Mouse (Mus musculus): ENCODE results near the gene Atf2. TPM values are rescaled to one million over a fixed set of nuclear protein-coding genes. Genes with fewer than 3 reads are reported as not detected.

The Atf2 gene
- polyA plus RNA-seq, 1 experiment from 2014 or later, result 81.3 TPM

DNA sequence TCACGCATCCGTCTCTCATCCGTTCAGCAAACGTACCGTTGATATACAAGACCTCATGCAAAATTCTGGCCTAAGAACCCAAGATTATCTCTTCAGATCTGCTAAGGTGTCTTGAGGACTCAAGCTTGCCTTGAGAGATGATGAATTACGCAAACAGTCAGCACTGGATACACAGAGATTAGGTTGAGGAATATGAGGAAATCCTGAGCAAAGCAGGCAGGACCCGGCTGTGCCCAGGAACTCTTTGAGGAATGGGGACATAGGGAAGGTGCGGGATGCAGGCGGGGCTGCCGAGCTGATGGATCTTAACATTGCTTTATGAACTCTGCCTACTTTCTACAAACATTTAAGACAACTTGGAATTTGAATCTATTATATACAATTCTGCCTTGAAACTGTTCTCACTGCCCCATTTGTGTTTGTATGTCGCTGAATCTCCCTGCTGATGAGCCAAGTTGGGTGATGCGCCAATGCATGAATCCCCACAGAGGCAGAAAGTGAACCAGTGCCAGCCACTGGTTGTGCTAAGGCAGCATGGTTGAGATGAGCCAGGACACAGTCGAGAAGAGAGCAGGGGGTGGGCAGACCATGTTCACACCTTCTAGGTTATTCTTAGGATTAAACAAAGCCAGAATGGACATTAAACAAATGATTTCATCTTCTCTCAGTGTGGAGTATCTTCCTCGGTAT lies 112.0 kb downstream of the Atf2 start:
- Histone ChIP-seq H3K27me3 (ENCODE audit: poor library complexity, severe bottlenecking) (0 out of 2 replicates have a peak, but pooled peaks cover 7% of the 10 kb centered on the region), H3K4me3 (no peak overlapping the region), H3K9me3 (no peaks in the 10 kb centered on the region; the same call in 1 of the 2 replicates), H3K27ac (no peak overlapping the region), H3K36me3 (replicated peaks) (no peaks in the 10 kb centered on the region), H3K4me1 (peaks cover 32% of the 10 kb centered on the region)
- DNase-seq (ENCODE audit: extremely low spot score, low spot score), result no peak
- WGBS, result 92% methylated on average over 14 of the region's 14 CpGs

DNA sequence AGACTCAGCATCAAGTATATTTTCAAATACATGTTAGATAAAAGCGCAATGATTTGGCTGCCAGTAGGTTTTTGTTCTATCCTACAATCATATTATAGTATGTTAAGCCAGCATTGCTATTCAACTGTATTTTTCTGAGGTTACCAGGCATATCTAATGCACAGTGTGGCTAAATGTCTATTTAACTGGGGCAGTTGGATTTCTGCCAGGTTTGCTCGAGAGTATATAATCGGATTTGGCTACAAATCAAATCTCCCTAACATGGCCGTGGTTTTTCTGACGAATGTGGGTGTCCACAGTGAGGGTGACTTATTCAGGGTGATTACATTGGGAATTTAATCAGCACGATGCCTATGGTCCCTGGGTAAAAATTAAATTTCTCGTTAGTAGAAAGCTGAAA lies 112.6 kb downstream of the Atf2 start:
- Histone ChIP-seq H3K27me3 (ENCODE audit: poor library complexity, severe bottlenecking) (0 out of 2 replicates have a peak, but pooled peaks cover 7% of the 10 kb centered on the region), H3K36me3 (replicated peaks) (no peaks in the 10 kb centered on the region), H3K27ac (no peak overlapping the region), H3K4me3 (no peak overlapping the region), H3K9me3 (no peaks in the 10 kb centered on the region; the same call in 1 of the 2 replicates), H3K4me1 (peaks cover 32% of the 10 kb centered on the region)
- 83% methylated on average over 7 of the region's 7 CpGs for WGBS
- DNase-seq (ENCODE audit: extremely low spot score, low spot score), result no peak

DNA sequence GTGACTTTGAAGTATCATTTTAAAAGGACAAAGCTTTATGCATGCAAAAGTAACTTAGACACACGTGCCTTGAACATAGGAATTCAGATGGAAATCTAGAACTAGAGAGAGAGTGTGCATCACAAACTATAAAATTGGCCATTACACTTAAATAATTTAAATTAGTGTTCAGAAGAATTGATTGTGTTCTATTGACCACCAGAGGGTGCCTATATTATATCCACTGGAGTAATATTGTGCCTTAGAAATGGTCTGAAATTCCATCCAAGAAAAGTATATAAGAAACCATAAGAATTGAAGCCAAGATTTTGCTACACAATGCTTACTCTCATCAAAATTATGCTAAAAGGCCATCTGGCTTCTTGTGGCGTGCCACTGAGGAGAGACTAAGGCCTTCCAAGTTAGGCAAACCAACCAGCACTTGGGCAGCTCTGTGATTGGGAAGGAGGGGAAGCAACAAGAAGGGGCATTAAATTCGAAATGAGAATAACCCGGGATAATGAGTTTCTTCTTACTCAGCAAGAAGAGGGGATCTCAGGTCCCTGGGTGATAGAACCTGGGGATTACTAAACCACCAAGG lies 113.3 kb downstream of the Atf2 start:
- Histone ChIP-seq H3K27me3 (ENCODE audit: poor library complexity, severe bottlenecking) (0 out of 2 replicates have a peak, but pooled peaks cover 7% of the 10 kb centered on the region), H3K9me3 (no peaks in the 10 kb centered on the region), H3K36me3 (replicated peaks) (no peaks in the 10 kb centered on the region), H3K4me3 (no peak overlapping the region), H3K27ac (no peak overlapping the region), H3K4me1 (peaks cover 36% of the 10 kb centered on the region)
- WGBS, result 81% methylated on average over 4 of the region's 4 CpGs
- DNase-seq (ENCODE audit: extremely low spot score, low spot score), result no peak

DNA sequence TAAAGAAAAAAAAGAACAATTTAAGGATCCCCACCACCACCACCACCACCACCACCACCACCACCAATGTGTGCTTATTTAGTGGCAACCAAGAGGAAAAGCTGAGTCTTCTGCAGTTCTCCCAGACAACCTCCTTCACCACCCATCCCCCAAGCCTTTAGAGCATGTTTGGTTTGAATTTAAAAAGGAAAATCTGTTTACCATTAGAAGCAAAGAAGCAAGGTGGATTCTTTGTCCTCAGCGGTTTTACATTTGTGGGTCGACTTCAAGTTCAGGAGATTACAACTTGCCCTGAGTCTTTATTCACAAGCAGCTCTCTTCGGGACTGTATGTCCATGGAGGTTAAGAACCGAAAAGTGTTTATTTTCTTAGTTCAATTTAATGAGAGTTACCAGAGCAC lies 115.5 kb downstream of the Atf2 start:
- H3K27ac ChIP-seq, result no peak overlapping the region
- no peaks in the 10 kb centered on the region for H3K9me3 ChIP-seq
- WGBS, result 30% methylated on average over 4 of the region's 4 CpGs
- 0 out of 2 replicates have a peak, but pooled peaks cover 7% of the 10 kb centered on the region for H3K27me3 ChIP-seq (ENCODE audit: poor library complexity, severe bottlenecking)
- DNase-seq (ENCODE audit: extremely low spot score, low spot score), result no peak
- no peak overlapping the region for H3K4me3 ChIP-seq
- H3K36me3 ChIP-seq (replicated peaks), result no peaks in the 10 kb centered on the region
- peaks cover 51% of the 10 kb centered on the region for H3K4me1 ChIP-seq

DNA sequence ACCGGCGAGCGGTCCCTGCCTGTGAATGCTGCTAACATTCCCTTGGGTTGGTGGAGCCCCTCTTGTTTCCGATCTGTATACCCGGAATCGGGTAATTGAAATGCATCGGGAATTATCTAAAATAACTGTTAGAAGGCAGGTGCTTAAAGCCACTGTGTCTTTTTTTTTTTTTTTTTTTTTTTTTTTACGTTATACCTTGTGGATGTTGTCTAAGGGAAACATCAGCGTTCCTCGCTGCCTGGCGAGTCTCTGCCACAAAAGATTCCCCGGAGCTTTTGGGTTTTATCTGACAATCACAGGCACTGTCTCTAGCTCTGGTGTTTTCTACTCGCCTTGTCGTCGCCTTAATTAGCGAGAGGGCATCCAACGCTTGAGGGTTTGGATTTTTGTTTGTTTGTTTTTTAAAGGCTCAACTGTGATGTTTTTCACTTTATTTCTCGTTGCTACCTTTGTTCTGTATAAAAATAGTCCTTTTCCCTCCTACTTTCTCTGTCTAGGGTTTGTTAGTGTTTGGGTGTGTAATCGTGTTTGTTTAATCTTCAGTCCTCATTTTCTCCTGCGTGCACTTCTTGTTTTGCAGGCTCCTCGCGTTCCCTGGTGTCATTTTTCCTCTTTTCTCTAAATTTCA lies 116.6 kb downstream of the Atf2 start:
- H3K4me3 ChIP-seq, result peak overlapping the region; percentile 94
- under 1% methylated on average over 22 of the region's 22 CpGs for WGBS
- H3K36me3 ChIP-seq (replicated peaks), result no peaks in the 10 kb centered on the region
- H3K27me3 ChIP-seq (ENCODE audit: poor library complexity, severe bottlenecking), result 0 out of 2 replicates have a peak, but pooled peaks cover 7% of the 10 kb centered on the region
- peaks cover 50% of the 10 kb centered on the region for H3K4me1 ChIP-seq
- no peak for DNase-seq (ENCODE audit: extremely low spot score, low spot score)
- no peaks in the 10 kb centered on the region for H3K9me3 ChIP-seq
- H3K27ac ChIP-seq, result peak overlapping the region; percentile 98

DNA sequence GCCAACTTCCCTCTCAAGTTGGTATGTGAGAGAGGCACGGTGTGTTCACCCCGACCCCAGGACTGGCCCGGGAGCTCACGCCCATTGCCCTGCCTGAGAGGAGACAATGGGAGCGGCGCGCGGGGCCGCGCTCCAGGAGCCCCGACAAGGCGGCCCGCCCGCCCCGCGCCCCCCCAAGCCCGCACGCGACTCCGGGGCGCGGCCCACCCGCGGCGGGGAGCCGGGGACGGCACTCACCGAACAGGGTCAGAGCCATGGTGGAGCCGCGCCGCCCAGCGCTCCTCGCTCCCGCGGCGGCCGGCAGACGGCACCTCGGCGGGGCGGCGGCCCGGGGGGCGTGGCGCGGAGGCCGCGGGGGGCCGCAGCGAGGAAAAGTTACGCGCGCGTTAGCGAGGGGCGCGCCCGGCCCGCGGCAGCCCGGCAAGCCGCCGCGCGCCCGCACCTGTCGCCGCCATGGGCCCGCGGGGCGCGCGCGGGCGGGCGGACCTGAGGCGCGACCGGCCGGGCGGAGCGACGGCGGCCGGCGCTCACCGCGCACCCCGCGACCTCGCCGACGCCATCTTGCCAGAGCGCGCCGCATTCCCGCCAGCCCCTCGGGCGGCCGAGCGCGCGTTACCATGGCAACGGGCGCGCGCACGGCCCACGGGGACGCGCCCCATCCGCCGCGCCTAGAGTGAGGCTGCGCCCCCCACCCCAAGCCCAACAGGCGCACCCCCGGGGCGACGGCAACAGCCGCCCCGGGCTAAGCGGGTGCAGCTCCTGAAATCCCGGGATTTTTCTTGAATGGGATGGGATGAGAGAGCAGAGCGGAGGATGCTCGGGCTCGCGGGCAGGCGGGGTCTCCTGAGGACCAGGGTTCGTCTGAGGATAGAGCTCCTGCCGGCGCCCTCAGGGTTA lies 117.4 kb downstream of the Atf2 start, which contains the start of gene Chn1:
TSS of gene Chn1 (minus strand) at position 561 of the 897 bp plus-strand sequence.
- no peaks in the 10 kb centered on the region for H3K36me3 ChIP-seq (replicated peaks)
- peaks cover 46% of the 10 kb centered on the region for H3K4me1 ChIP-seq
- H3K27me3 ChIP-seq (ENCODE audit: poor library complexity, severe bottlenecking), result 0 out of 2 replicates have a peak, but pooled peaks cover 7% of the 10 kb centered on the region
- H3K27ac ChIP-seq, result peak within 1 kb of the TSS; percentile 98
- WGBS, result under 1% methylated on average over 129 of the region's 131 CpGs
- peak; percentile 89 for DNase-seq (ENCODE audit: extremely low spot score, low spot score)
- no peaks in the 10 kb centered on the region for H3K9me3 ChIP-seq
- peak within 1 kb of the TSS; percentile 94 for H3K4me3 ChIP-seq

DNA sequence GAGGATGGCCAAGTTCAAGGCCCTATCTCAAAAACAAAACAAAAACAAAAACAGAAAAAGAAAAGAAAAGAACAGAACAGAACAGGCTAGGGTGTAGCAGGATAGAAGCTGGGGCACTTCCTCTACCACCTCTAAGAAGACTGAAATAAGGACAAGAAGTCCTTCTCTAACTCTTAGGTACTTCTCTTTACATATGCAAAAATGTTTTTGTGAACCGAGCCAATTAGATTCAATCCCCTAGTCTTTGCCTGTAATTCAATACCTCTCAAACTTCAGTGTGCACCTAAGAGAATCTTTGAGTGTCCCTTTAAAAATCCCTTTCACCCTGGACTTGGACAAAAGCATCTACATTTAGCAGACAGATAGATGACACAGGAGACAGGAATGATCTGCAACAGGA lies 119.5 kb downstream of the Atf2 start:
- WGBS, result 24% methylated on average over 1 of the region's 1 CpGs
- DNase-seq (ENCODE audit: extremely low spot score, low spot score), result no peak
- H3K27ac ChIP-seq, result no peak overlapping the region
- H3K9me3 ChIP-seq, result no peaks in the 10 kb centered on the region
- 0 out of 2 replicates have a peak, but pooled peaks cover 7% of the 10 kb centered on the region for H3K27me3 ChIP-seq (ENCODE audit: poor library complexity, severe bottlenecking)
- peaks cover 39% of the 10 kb centered on the region for H3K4me1 ChIP-seq
- peak overlapping the region; percentile 94 for H3K4me3 ChIP-seq
- H3K36me3 ChIP-seq (replicated peaks), result no peaks in the 10 kb centered on the region

DNA sequence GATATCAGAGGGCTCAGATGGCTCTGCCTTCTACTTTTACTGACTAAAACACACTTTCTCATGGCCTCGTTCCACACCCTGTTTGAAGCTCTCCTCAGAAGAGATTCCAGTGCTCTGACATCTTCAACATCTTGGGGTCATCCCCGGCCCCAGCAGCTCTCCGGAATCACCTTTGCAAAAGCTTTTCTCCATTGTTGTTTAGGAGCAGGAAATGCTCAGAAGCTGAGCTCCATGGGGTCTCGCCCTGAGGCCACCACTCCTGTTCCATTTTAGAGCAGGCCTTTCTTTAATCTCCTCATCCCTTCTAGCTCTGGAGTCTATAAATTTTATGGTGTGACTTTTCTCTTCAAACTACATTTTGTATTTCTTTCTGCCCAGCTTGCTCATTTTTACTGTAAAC lies 123.8 kb downstream of the Atf2 start:
- 73% methylated on average over 4 of the region's 4 CpGs for WGBS
- no peak overlapping the region for H3K4me3 ChIP-seq
- peaks cover 18% of the 10 kb centered on the region for H3K4me1 ChIP-seq
- no peaks in the 10 kb centered on the region for H3K36me3 ChIP-seq (replicated peaks)
- DNase-seq (ENCODE audit: extremely low spot score, low spot score), result no peak
- H3K9me3 ChIP-seq, result no peaks in the 10 kb centered on the region
- H3K27ac ChIP-seq, result no peak overlapping the region
- no peaks in the 10 kb centered on the region for H3K27me3 ChIP-seq (ENCODE audit: poor library complexity, severe bottlenecking)

Other genes with a start within 250 kb of the Atf2 start
- 31.2 and 34.7 TPM in 2 replicates for gene Chn1, start 117.3 kb downstream of the Atf2 start, polyA plus RNA-seq (2016; fragmentation: Nextera tagmentation; extraction: Ambion mirVana)
- 837 and 865 TPM in 2 replicates for gene Atp5g3, start 18.7 kb upstream of the Atf2 start, polyA plus RNA-seq (2016; fragmentation: Nextera tagmentation; extraction: Ambion mirVana)